Mouse (Mus musculus): Measurements from ENCODE around the gene Prrx1. TPM values are rescaled to one million over a fixed set of nuclear protein-coding genes. Genes with fewer than 3 reads are reported as not detected.

The Prrx1 gene
- total RNA-seq, 1 experiment from 2014 or later = 0.12 TPM

Other genes starting within 250 kb of the Prrx1 start
- gene Mroh9, start 228.0 kb downstream of the Prrx1 start, total RNA-seq (2017) = not detected in 2 replicates
- 6.6 and 10.2 TPM in 2 replicates for gene Gorab, start 90.0 kb upstream of the Prrx1 start, total RNA-seq (2017)

Measured in neutrophil, adult 5-6 weeks (primary cell).